Mouse (Mus musculus) spleen, adult 2 months (tissue): ENCODE results near the gene Stk24.

Experiments used
- CTCF ChIP-seq: fragments of 200-500 bp; IDR thresholded peaks from 2 replicates; pipeline ENCODE4 v1.5.1; 2011; ENCODE audit warnings: mild to moderate bottlenecking, inconsistent platforms; ENCODE audit not compliant: insufficient read depth, insufficient read length, insufficient replicate concordance; ENCODE audit errors: extremely low read depth
- POLR2A ChIP-seq: fragments of 200-500 bp; IDR thresholded peaks from 2 replicates; pipeline ENCODE4 v1.6.1; 2011; ENCODE audit warnings: low read depth, low read length, inconsistent platforms

- TF ChIP-seq CTCF (no peak), POLR2A (no peak)
Measured at GRCm38 (mm10) chr14:121322150-121322549, 57.7 kb downstream of the Stk24 start.
